Mouse (Mus musculus): Measurements from ENCODE around the gene Plekha8.
A peak's percentile ranks its signal among the peaks of the same experiment; 100 is the strongest.

Plekha8 gene

GRCm38 (mm10) chr6:54586175-54586574, 8.7 kb upstream of the Plekha8 start:
- DNase-seq (ENCODE audit: low read depth in 1 of 2, low spot score in 2 of 2): no peak

GRCm38 (mm10) chr6:54586911-54587310, 8.0 kb upstream of the Plekha8 start:
- DNase-seq (ENCODE audit: low read depth in 1 of 2, low spot score in 2 of 2): no peak

- DNase-seq (ENCODE audit: low read depth in 1 of 2, low spot score in 2 of 2): no peak
Observed at GRCm38 (mm10) chr6:54587683-54588082, 7.2 kb upstream of the Plekha8 start.

- DNase-seq (ENCODE audit: low read depth in 1 of 2, low spot score in 2 of 2): no peak
Observed at GRCm38 (mm10) chr6:54588212-54588611, 6.7 kb upstream of the Plekha8 start.

- DNase-seq (ENCODE audit: low read depth in 1 of 2, low spot score in 2 of 2): no peak
Observed at GRCm38 (mm10) chr6:54590691-54591090, 4.2 kb upstream of the Plekha8 start.

- DNase-seq (ENCODE audit: low read depth in 1 of 2, low spot score in 2 of 2): no peak
Observed at GRCm38 (mm10) chr6:54591778-54592177, 3.1 kb upstream of the Plekha8 start.

- DNase-seq (ENCODE audit: low read depth in 1 of 2, low spot score in 2 of 2): peak; percentile 24 to 66
Observed at GRCm38 (mm10) chr6:54592938-54593535, 1.9 kb upstream of the Plekha8 start.

- no peak for DNase-seq (ENCODE audit: low read depth in 1 of 2, low spot score in 2 of 2)
Observed at GRCm38 (mm10) chr6:54593766-54594468, 994 bp upstream of the Plekha8 start.

GRCm38 (mm10) chr6:54595330-54595878, 493 bp downstream of the Plekha8 start:
- DNase-seq (ENCODE audit: low read depth in 1 of 2, low spot score in 2 of 2): no peak

GRCm38 (mm10) chr6:54597208-54597607, 2.3 kb downstream of the Plekha8 start, which contains the start of gene Fkbp14:
Gene Fkbp14 (minus strand): TSS chr6:54597308.
- no peak for DNase-seq (ENCODE audit: low read depth in 1 of 2, low spot score in 2 of 2)

GRCm38 (mm10) chr6:54597711-54598110, 2.8 kb downstream of the Plekha8 start:
- no peak for DNase-seq (ENCODE audit: low read depth in 1 of 2, low spot score in 2 of 2)

- DNase-seq (ENCODE audit: low read depth in 1 of 2, low spot score in 2 of 2): no peak
Observed at GRCm38 (mm10) chr6:54600681-54601347, 5.9 kb downstream of the Plekha8 start.

- no peak for DNase-seq (ENCODE audit: low read depth in 1 of 2, low spot score in 2 of 2)
Observed at GRCm38 (mm10) chr6:54602891-54603290, 8.0 kb downstream of the Plekha8 start.

GRCm38 (mm10) chr6:54604001-54604715, 9.2 kb downstream of the Plekha8 start:
- DNase-seq (ENCODE audit: low read depth in 1 of 2, low spot score in 2 of 2): no peak

- DNase-seq (ENCODE audit: low read depth in 1 of 2, low spot score in 2 of 2): no peak
Observed at GRCm38 (mm10) chr6:54606241-54606640, 11.3 kb downstream of the Plekha8 start.

- no peak for DNase-seq (ENCODE audit: low read depth in 1 of 2, low spot score in 2 of 2)
Observed at GRCm38 (mm10) chr6:54617363-54617762, 22.5 kb downstream of the Plekha8 start.

- DNase-seq (ENCODE audit: low read depth in 1 of 2, low spot score in 2 of 2): no peak
Observed at GRCm38 (mm10) chr6:54619530-54619929, 24.6 kb downstream of the Plekha8 start.

- no peak for DNase-seq (ENCODE audit: low read depth in 1 of 2, low spot score in 2 of 2)
Observed at GRCm38 (mm10) chr6:54620357-54620756, 25.4 kb downstream of the Plekha8 start.

- DNase-seq (ENCODE audit: low read depth in 1 of 2, low spot score in 2 of 2): no peak
Observed at GRCm38 (mm10) chr6:54628381-54628780, 33.5 kb downstream of the Plekha8 start.

- DNase-seq (ENCODE audit: low read depth in 1 of 2, low spot score in 2 of 2): no peak
Observed at GRCm38 (mm10) chr6:54629734-54630133, 34.8 kb downstream of the Plekha8 start.

- no peak for DNase-seq (ENCODE audit: low read depth in 1 of 2, low spot score in 2 of 2)
Observed at GRCm38 (mm10) chr6:54631462-54631861, 36.6 kb downstream of the Plekha8 start.

All from monocyte, adult 2 months (primary cell).